Mouse (Mus musculus) heart, postnatal 10 days (tissue): Measurements from ENCODE around the gene Smim22. TPM values are rescaled to one million over a fixed set of nuclear protein-coding genes. Genes with fewer than 3 reads are reported as not detected.

ENCODE experiments used
- DNase-seq, 2 experiments: peaks; one replicate each; pipeline ENCODE4 v3.0.0; 2021
- intact Hi-C: fragments of 180-260 bp; cut with DNase I; formaldehyde crosslinking; loops from one replicate; pipeline ENCODE4 v1.15.1; 2025
- total RNA-seq, 2 experiments: library from RNA; stranded (reverse); gene quantifications; 2 replicates each; pipeline ENCODE4 v1.2.3; 2021

Gene Smim22
- total RNA-seq, 2 experiments from 2014 or later, result not detected

- intact Hi-C loops, result no loop called here
- no peak for DNase-seq
These were observed 404 bp downstream of the Smim22 start for GRCm38 (mm10) chr16:5007492-5007891.

- intact Hi-C loops, result no loop called here
- DNase-seq, result no peak
These were observed 988 bp downstream of the Smim22 start for GRCm38 (mm10) chr16:5008076-5008475.

- peak in 1 of 2 experiments; percentile 15 for DNase-seq
- intact Hi-C loops, result no loop called here
These were observed 3.4 kb downstream of the Smim22 start for GRCm38 (mm10) chr16:5010371-5010935.

GRCm38 (mm10) chr16:5011285-5011684 is 4.2 kb downstream of the Smim22 start:
- intact Hi-C loops, result no loop called here
- DNase-seq, result no peak

GRCm38 (mm10) chr16:5012036-5013005 is 5.2 kb downstream of the Smim22 start:
- DNase-seq, result no peak
- intact Hi-C loops, result loop anchor here (2.0 kb wide), 1 partner anchor 46 kb away; no protein-coding TSS in a partner anchor

GRCm38 (mm10) chr16:5013054-5013838 is 6.2 kb downstream of the Smim22 start, which contains the start of gene Rogdi:
Gene Rogdi (minus strand): TSS chr16:5013553.
- peak; percentile 98 to 99 for DNase-seq
- intact Hi-C loops, result loop anchor here (2.0 kb wide), 1 partner anchor 46 kb away; no protein-coding TSS in a partner anchor

GRCm38 (mm10) chr16:5014578-5014977 is 7.5 kb downstream of the Smim22 start:
- intact Hi-C loops, result no loop called here
- DNase-seq, result no peak

- DNase-seq, result no peak
- intact Hi-C loops, result no loop called here
These were observed 16.9 kb downstream of the Smim22 start for GRCm38 (mm10) chr16:5024021-5024420.

- no peak for DNase-seq
- intact Hi-C loops, result no loop called here
These were observed 22.8 kb downstream of the Smim22 start for GRCm38 (mm10) chr16:5029847-5030246.

- intact Hi-C loops, result no loop called here
- no peak for DNase-seq
These were observed 28.5 kb downstream of the Smim22 start for GRCm38 (mm10) chr16:5035591-5035990.

GRCm38 (mm10) chr16:5036649-5037234 is 29.7 kb downstream of the Smim22 start:
- intact Hi-C loops, result no loop called here
- peak; percentile 50 to 53 for DNase-seq

- DNase-seq, result no peak
- intact Hi-C loops, result no loop called here
These were observed 38.2 kb downstream of the Smim22 start for GRCm38 (mm10) chr16:5045322-5045721.

GRCm38 (mm10) chr16:5049182-5049773 is 42.2 kb downstream of the Smim22 start:
- DNase-seq, result no peak
- intact Hi-C loops, result no loop called here

GRCm38 (mm10) chr16:5049774-5050234 is 42.7 kb downstream of the Smim22 start, which contains the start of the genes Glyr1 and Ubn1:
Gene Glyr1 (minus strand): TSS chr16:5049863.
Gene Ubn1 (plus strand): TSS chr16:5050057.
- DNase-seq, result peak; percentile 99

GRCm38 (mm10) chr16:5050251-5051110 is 43.4 kb downstream of the Smim22 start:
- intact Hi-C loops, result no loop called here
- peak; percentile 86 to 87 for DNase-seq

More at GRCm38 (mm10) chr16:5049774-5050234, 42.7 kb downstream of the Smim22 start, which contains the start of the genes Glyr1 and Ubn1:
- intact Hi-C loops, result no loop called here
